Mouse (Mus musculus) MEL (cell line): ENCODE results near the gene Nt5c2. TPM values are rescaled to one million over a fixed set of nuclear protein-coding genes. Genes with fewer than 3 reads are reported as not detected.
A peak's percentile ranks its signal among the peaks of the same experiment; 100 is the strongest.

Source experiments
- DNase-seq: peaks from one replicate; pipeline ENCODE4 v3.0.0; 2011; ENCODE audit warnings: low read depth, low spot score
- H3K27ac ChIP-seq: 2 replicates; pipeline ENCODE4 v1.5.1; 2012; ENCODE audit warnings: low read depth, mild to moderate bottlenecking, control low read depth, low read length, moderate library complexity; ENCODE audit not compliant: control insufficient read depth
- H3K27me3 ChIP-seq, 2 experiments: fragments of 150-350 bp in 1 of 2; sonication (generic) in 1 of 2; 2 replicates each; pipeline ENCODE4 v1.6.1; 2012; ENCODE audit warnings: low read length in 2 of 2, mild to moderate bottlenecking in 2 of 2, improper control_type of control experiment in 1 of 2, moderate library complexity in 1 of 2; ENCODE audit not compliant: insufficient read depth in 2 of 2, control insufficient read depth in 1 of 2
- H3K36me3 ChIP-seq, 2 experiments: 2 replicates each; pipeline ENCODE4 v1.6.1; 2012 to 2014; ENCODE audit warnings: low read length in 2 of 2, improper control_type of control experiment in 1 of 2, inconsistent platforms in 1 of 2, mild to moderate bottlenecking in 1 of 2; ENCODE audit not compliant: insufficient read depth in 2 of 2, control insufficient read depth in 1 of 2
- H3K4me1 ChIP-seq, 2 experiments: fragments of 150-350 bp in 1 of 2; sonication (generic) in 1 of 2; 2 replicates each; pipeline ENCODE4 v1.6.1; 2012; ENCODE audit warnings: low read length in 2 of 2, improper control_type of control experiment in 1 of 2, mild to moderate bottlenecking in 1 of 2; ENCODE audit not compliant: insufficient read depth in 2 of 2, control insufficient read depth in 1 of 2
- H3K4me3 ChIP-seq, 2 experiments: fragments of 150-350 bp in 1 of 2; sonication (generic) in 1 of 2; 2 replicates each; pipeline ENCODE4 v1.5.1; 2012; ENCODE audit warnings: low read depth in 2 of 2, low read length in 2 of 2, mild to moderate bottlenecking in 2 of 2, moderate library complexity in 2 of 2, control low read depth in 1 of 2, improper control_type of control experiment in 1 of 2; ENCODE audit not compliant: control insufficient read depth in 1 of 2, insufficient read depth in 1 of 2
- H3K79me2 ChIP-seq: 2 replicates; pipeline ENCODE4 v1.6.1; 2012; ENCODE audit warnings: mild to moderate bottlenecking, low read length, moderate library complexity; ENCODE audit not compliant: control insufficient read depth, poor library complexity, insufficient read depth
- H3K9ac ChIP-seq: 2 replicates; pipeline ENCODE4 v1.6.1; 2012; ENCODE audit warnings: low read depth, mild to moderate bottlenecking, control low read depth, low read length, moderate library complexity; ENCODE audit not compliant: control insufficient read depth, poor library complexity, severe bottlenecking
- H3K9me3 ChIP-seq: fragments of 150-350 bp; sonication (generic); replicated peaks from 2 replicates; pipeline ENCODE4 v1.6.1; 2012; ENCODE audit warnings: mild to moderate bottlenecking, low read length, improper control_type of control experiment, moderate library complexity; ENCODE audit not compliant: insufficient read depth
- CHD1 ChIP-seq: IDR thresholded peaks from 2 replicates; pipeline ENCODE4 v1.6.1; 2012; ENCODE audit warnings: low read depth, mild to moderate bottlenecking, inconsistent platforms, low read length, improper control_type of control experiment
- CHD2 ChIP-seq: IDR thresholded peaks from 2 replicates; pipeline ENCODE4 v1.6.1; 2011; ENCODE audit warnings: low read length, improper control_type of control experiment
- CTCF ChIP-seq, 3 experiments: IDR thresholded peaks in 2 of 3; conservative IDR thresholded peaks in 1 of 3; 2 replicates each; pipeline ENCODE4 v1.5.1; 2011 to 2012; ENCODE audit warnings: low read length in 3 of 3, low read depth in 2 of 3, mild to moderate bottlenecking in 2 of 3, improper control_type of control experiment in 1 of 3, inconsistent platforms in 1 of 3, mixed read lengths in 1 of 3, moderate library complexity in 1 of 3; ENCODE audit not compliant: control insufficient read depth in 1 of 3, insufficient read depth in 1 of 3, poor library complexity in 1 of 3, severe bottlenecking in 1 of 3
- E2F4 ChIP-seq: IDR thresholded peaks from 2 replicates; pipeline ENCODE4 v1.6.1; 2011; ENCODE audit warnings: low read depth, low read length, improper control_type of control experiment, borderline replicate concordance
- ELF1 ChIP-seq: IDR thresholded peaks from 2 replicates; pipeline ENCODE4 v1.6.1; 2014; ENCODE audit warnings: low read depth, mild to moderate bottlenecking, inconsistent platforms, low read length, improper control_type of control experiment, moderate library complexity
- EP300 ChIP-seq, 2 experiments: IDR thresholded peaks; 2 replicates each; pipeline ENCODE4 v1.6.1; 2011; ENCODE audit warnings: improper control_type of control experiment in 2 of 2, low read length in 2 of 2, low read depth in 1 of 2, mild to moderate bottlenecking in 1 of 2
- ETS1 ChIP-seq: IDR thresholded peaks from 2 replicates; pipeline ENCODE4 v1.6.1; 2012; ENCODE audit warnings: low read depth, mild to moderate bottlenecking, inconsistent platforms, low read length, improper control_type of control experiment, moderate library complexity
- GABPA ChIP-seq: IDR thresholded peaks from 2 replicates; pipeline ENCODE4 v1.6.1; 2012; ENCODE audit warnings: low read depth, mild to moderate bottlenecking, inconsistent platforms, low read length, improper control_type of control experiment, moderate library complexity
- GATA1 ChIP-seq: IDR thresholded peaks from 2 replicates; pipeline ENCODE4 v1.6.1; 2011; ENCODE audit warnings: low read depth, low read length, improper control_type of control experiment
- HCFC1 ChIP-seq: IDR thresholded peaks from 2 replicates; pipeline ENCODE4 v1.6.1; 2012; ENCODE audit warnings: low read depth, mild to moderate bottlenecking, inconsistent platforms, low read length, improper control_type of control experiment, moderate library complexity
- MAFK ChIP-seq: IDR thresholded peaks from 2 replicates; pipeline ENCODE4 v1.6.1; 2011; ENCODE audit warnings: low read depth, mild to moderate bottlenecking, low read length, improper control_type of control experiment, borderline replicate concordance
- MAX ChIP-seq: IDR thresholded peaks from 2 replicates; pipeline ENCODE4 v1.6.1; 2011; ENCODE audit warnings: low read length, improper control_type of control experiment
- MAZ ChIP-seq: IDR thresholded peaks from 2 replicates; pipeline ENCODE4 v1.6.1; 2012; ENCODE audit warnings: low read depth, mild to moderate bottlenecking, inconsistent platforms, low read length, improper control_type of control experiment
- MYB ChIP-seq: IDR thresholded peaks from 2 replicates; pipeline ENCODE4 v1.6.1; 2011; ENCODE audit warnings: mild to moderate bottlenecking, low read depth, low read length, improper control_type of control experiment
- MYC ChIP-seq: IDR thresholded peaks from 2 replicates; pipeline ENCODE4 v1.6.1; 2011; ENCODE audit warnings: low read depth, mild to moderate bottlenecking, low read length, improper control_type of control experiment, moderate library complexity
- NRF1 ChIP-seq: IDR thresholded peaks from 2 replicates; pipeline ENCODE4 v1.6.1; 2014; ENCODE audit warnings: low read depth, mild to moderate bottlenecking, inconsistent platforms, low read length, improper control_type of control experiment, moderate library complexity; ENCODE audit not compliant: poor library complexity, insufficient read depth, severe bottlenecking
- POLR2A ChIP-seq, 2 experiments: IDR thresholded peaks; 2 replicates each; pipeline ENCODE4 v1.6.1; 2011 to 2012; ENCODE audit warnings: low read length in 2 of 2, mild to moderate bottlenecking in 2 of 2, control low read depth in 1 of 2, improper control_type of control experiment in 1 of 2, low read depth in 1 of 2, moderate library complexity in 1 of 2; ENCODE audit not compliant: control insufficient read depth in 1 of 2, insufficient read depth in 1 of 2, poor library complexity in 1 of 2
- POLR2AphosphoS5 ChIP-seq: IDR thresholded peaks from 2 replicates; pipeline ENCODE4 v1.6.1; 2012; ENCODE audit warnings: low read depth, borderline replicate concordance, mild to moderate bottlenecking, inconsistent platforms, low read length, moderate library complexity, mixed read lengths
- SIN3A ChIP-seq: IDR thresholded peaks from 2 replicates; pipeline ENCODE4 v1.6.1; 2012; ENCODE audit warnings: low read length, improper control_type of control experiment, inconsistent platforms
- TBP ChIP-seq: IDR thresholded peaks from 2 replicates; pipeline ENCODE4 v1.8.0; 2011; ENCODE audit warnings: low read depth, low read length, improper control_type of control experiment
- UBTF ChIP-seq: IDR thresholded peaks from 2 replicates; pipeline ENCODE4 v1.6.1; 2012; ENCODE audit warnings: low read depth, mild to moderate bottlenecking, inconsistent platforms, low read length, improper control_type of control experiment, moderate library complexity, borderline replicate concordance; ENCODE audit not compliant: insufficient read depth
- USF1 ChIP-seq: IDR thresholded peaks from 2 replicates; pipeline ENCODE4 v1.6.1; 2014; ENCODE audit warnings: low read depth, mild to moderate bottlenecking, inconsistent platforms, low read length, improper control_type of control experiment, moderate library complexity
- ZKSCAN1 ChIP-seq: IDR thresholded peaks from 2 replicates; pipeline ENCODE4 v1.6.1; 2012; ENCODE audit warnings: low read depth, mild to moderate bottlenecking, inconsistent platforms, low read length, improper control_type of control experiment, moderate library complexity
- ZMIZ1 ChIP-seq: IDR thresholded peaks from 2 replicates; pipeline ENCODE4 v1.6.1; 2012; ENCODE audit warnings: low read depth, mild to moderate bottlenecking, inconsistent platforms, low read length, improper control_type of control experiment, moderate library complexity
- ZNF384 ChIP-seq: IDR thresholded peaks from 2 replicates; pipeline ENCODE4 v1.6.1; 2012; ENCODE audit warnings: low read depth, mild to moderate bottlenecking, inconsistent platforms, low read length, improper control_type of control experiment
- polyA plus RNA-seq, 2 experiments: library from polyadenylated mRNA; stranded (reverse) in 1 of 2; unstranded in 1 of 2; fragments of >175 nt in 1 of 2; fragments of >200 nt in 1 of 2; gene quantifications; 2 replicates each; pipeline versions ENCODE4 v1.2.1 to v1.2.4; 2012; ENCODE audit warnings: low replicate concordance in 2 of 2, low read depth in 1 of 2; ENCODE audit not compliant: insufficient read length in 2 of 2, insufficient read depth in 1 of 2, missing spikeins in 1 of 2
- total RNA-seq: library from RNA; depleted of rRNA; stranded (reverse); fragments of 300-350 nt; gene quantifications from 2 replicates; pipeline ENCODE4 v1.2.3, GENCODE M21; 2012

Nt5c2 gene
- total and polyA plus RNA-seq, 3 experiments, result 64.6 to 455 (median 147) TPM

GRCm38 (mm10) chr19:46875790-46876189 is 139.2 kb downstream of the Nt5c2 start (continued):
- TF ChIP-seq CTCF (IDR thresholded peaks at IDR 0.05 in 2 of 3, conservative IDR thresholded peaks at IDR 0.05 in 1 of 3; ENCODE audit: control insufficient read depth in 1 of 3, insufficient read depth in 1 of 3, low read depth in 2 of 3, low read length in 3 of 3, poor library complexity in 1 of 3, severe bottlenecking in 1 of 3) (peak; percentile 97 to 99 (median 98)), TBP (no peak), CHD2 (no peak), MYB (no peak), MYC (0 out of 2 replicates have a peak, but pooled peaks have one; percentile 28), ZMIZ1 (no peak), ELF1 (no peak), POLR2AphosphoS5 (no peak), POLR2A (IDR thresholded peaks at IDR 0.05; ENCODE audit: control insufficient read depth in 1 of 2, insufficient read depth in 1 of 2, low read depth in 1 of 2, low read length in 2 of 2, poor library complexity in 1 of 2) (no peak), NRF1 (no peak), USF1 (no peak), EP300 (IDR thresholded peaks at IDR 0.05; ENCODE audit: low read depth in 1 of 2, low read length in 2 of 2) (peak in 1 of 2 experiments; percentile 10; a peak in 1 of 4 replicates), MAX (no peak), E2F4 (no peak), SIN3A (peak; percentile 77; the same call in 1 of the 2 replicates), ETS1 (no peak), UBTF (no peak), CHD1 (no peak), MAFK (no peak)

GRCm38 (mm10) chr19:46873924-46874323 is 141.0 kb downstream of the Nt5c2 start:
- no peaks in the 10 kb centered on the region for H3K79me2 ChIP-seq
- no peaks in the 10 kb centered on the region for H3K27me3 ChIP-seq
- DNase-seq, result no peak
- no peak for TF ChIP-seq E2F4
- TF ChIP-seq MYB, result no peak
- no peak for TF ChIP-seq GATA1
- no peak for TF ChIP-seq MAZ
- no peak for TF ChIP-seq CTCF (IDR thresholded peaks at IDR 0.05 in 2 of 3, conservative IDR thresholded peaks at IDR 0.05 in 1 of 3; ENCODE audit: control insufficient read depth in 1 of 3, insufficient read depth in 1 of 3, low read depth in 2 of 3, low read length in 3 of 3, poor library complexity in 1 of 3, severe bottlenecking in 1 of 3)
- TF ChIP-seq GABPA, result no peak
- no peak for TF ChIP-seq MAX
- no peak for TF ChIP-seq UBTF
- no peak for TF ChIP-seq ETS1
- no peak for TF ChIP-seq HCFC1
- no peak for TF ChIP-seq MAFK
- TF ChIP-seq ZNF384, result no peak
- no peak for TF ChIP-seq ZKSCAN1
- H3K4me1 ChIP-seq, result no peaks in the 10 kb centered on the region
- H3K9me3 ChIP-seq, result no peaks in the 10 kb centered on the region
- no peak overlapping the region for H3K4me3 ChIP-seq
- no peak overlapping the region for H3K9ac ChIP-seq
- H3K27ac ChIP-seq, result no peak overlapping the region
- peaks cover 0 to 2% of the 10 kb centered on the region in 2 experiments; a peak in 1 of 4 replicates for H3K36me3 ChIP-seq
